Mouse (Mus musculus) adrenal gland, postnatal 36 days (tissue): ENCODE measurements around the gene Sema5a. TPM values are rescaled to one million over a fixed set of nuclear protein-coding genes. Genes with fewer than 3 reads are reported as not detected.
"Not testable (repeated sequence)": the region's sequence is repeated elsewhere in the genome, so short reads cannot be mapped to it uniquely, and the experiment has no call there.

Experiments used
- DNase-seq, 2 experiments: peaks; one replicate each; pipeline ENCODE4 v3.0.0; 2021; ENCODE audit warnings: mixed read lengths in 1 of 2
- long read RNA-seq, 2 experiments: library from polyadenylated mRNA; stranded (forward); transcript quantifications; one replicate each; pipeline ENCODE4 v2.0.0; 2021; ENCODE audit warnings: borderline sequencing depth in 2 of 2
- total RNA-seq, 2 experiments: library from RNA; stranded (reverse); gene quantifications; 2 replicates each; pipeline ENCODE4 v1.2.3; 2021

The Sema5a gene
- total RNA-seq = 10 to 100 TPM; 16.0 to 23.2 TPM
- long read RNA-seq, experiment 1, partial matches to known transcripts = 2 of 3 reads
- long read RNA-seq, experiment 1, other reads (novel, unspliced or antisense) = 1 of 3 reads
- long read RNA-seq, experiment 2 = 0 reads

DNA sequence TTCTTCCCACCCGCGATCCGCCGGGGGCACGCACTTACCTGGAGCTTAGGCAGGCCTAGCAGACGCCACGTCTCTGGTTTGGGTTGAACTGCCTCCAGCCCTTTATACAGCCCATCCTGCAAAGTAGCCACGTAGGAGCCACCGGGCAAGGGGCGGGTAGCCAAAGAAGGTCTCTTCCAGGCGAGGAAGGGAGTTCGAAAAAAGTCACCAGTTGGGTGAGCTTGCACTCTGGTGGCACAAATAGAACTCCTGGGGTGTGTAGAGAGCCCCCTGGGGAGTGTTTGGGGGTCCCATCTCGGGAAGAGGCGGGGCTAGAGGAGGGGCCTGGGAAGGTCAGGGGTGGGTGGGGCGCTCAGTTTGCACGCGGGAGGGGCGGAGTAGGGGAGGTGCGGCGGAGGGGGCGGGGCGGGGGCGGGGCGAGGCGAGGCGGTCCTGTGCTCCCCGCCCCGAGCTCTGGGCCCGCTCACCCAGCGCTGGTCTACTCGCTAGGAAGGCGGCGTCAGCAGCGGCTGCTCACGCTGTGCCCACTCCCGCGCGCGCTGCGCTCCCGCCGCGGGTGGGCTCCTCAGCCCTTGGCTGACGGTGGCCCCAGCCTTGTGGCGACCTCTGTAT is at the start of gene Sema5a:
Sema5a (plus strand) TSS at position 467 of the 612 bp plus-strand sequence.
- DNase-seq = peak; percentile 82 to 88

DNA sequence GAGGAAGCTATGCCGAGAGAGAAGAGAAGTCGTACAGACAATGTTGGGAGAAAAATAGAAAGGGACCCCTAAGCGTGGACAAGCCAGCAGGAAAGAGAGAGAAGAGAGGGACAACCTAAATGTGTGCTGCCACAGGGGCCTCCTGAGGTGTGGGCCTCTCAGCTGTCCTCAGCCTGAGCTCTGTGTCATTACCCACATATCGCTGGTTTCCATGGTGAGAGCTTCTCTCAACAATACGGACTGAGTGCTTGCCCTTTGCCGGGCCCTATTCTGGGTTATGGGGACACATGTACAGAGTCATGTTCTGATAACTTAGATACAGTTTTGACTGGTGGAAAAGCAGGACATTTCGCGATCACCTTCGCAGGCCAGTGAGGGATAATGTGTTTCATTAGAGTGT is 46.5 kb upstream of the Sema5a start:
- DNase-seq = no peak

- DNase-seq = no peak
Measured at GRCm38 (mm10) chr15:32198561-32198960, 46.0 kb upstream of the Sema5a start.

DNA sequence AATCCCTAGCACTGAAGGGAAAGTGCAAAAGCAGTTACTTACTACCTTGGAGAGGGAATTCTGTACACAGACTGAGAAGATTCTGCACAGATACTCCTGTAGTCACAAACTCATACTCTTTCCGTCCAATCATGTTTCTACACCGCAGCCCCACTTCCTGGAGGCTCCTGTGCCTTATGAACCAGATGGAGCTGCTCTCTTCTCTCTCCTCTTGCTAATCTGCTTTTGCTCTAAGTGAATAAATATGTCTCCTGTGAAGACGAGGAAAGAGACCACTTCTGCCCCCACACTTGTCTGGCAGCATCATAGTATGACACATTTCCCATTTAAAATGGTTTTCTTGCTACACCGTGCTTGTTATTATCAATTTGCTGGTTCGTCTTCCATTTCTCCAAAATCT is 41.4 kb upstream of the Sema5a start:
- no peak for DNase-seq

DNA sequence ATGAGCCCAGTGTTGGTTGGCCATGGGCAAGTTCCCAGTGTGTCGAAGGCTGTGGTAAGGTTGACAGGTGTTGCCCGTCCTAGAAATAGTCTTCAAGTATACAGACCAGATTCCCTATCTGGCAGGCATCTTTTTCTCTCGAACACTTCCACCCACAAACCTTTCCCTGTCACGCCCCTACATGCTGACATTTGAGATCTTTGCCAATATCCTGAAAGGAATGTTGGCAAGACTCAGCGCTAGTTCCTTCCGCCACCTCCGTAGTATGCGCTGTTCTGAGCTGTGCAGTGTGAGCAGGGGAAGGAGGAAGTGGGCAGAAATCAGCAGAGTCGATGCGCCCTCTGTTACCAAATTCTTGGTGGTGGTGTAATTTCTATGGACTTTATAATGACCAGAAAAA is 39.7 kb upstream of the Sema5a start:
- DNase-seq = no peak

DNA sequence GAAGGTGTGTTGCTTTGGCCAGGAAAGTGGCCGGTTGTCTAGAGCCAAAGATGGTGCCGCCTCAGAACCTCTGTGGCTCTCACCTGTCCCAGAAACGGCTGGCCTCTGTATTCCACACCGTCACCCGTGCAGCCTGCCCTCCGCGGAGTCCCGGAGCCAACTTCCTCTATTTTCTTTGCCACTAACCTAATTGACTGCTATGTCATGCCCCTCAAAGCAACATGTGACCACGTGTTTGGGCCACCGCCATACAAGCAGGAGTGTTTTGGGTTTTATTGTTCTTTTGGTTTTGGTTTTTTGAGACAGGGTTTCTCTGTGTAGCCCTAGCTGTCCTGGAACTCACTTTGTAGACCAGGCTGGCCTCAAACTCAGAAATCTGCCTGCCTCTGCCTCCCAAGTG is 29.9 kb upstream of the Sema5a start:
- not testable (repeated sequence) for DNase-seq

GRCm38 (mm10) chr15:32223028-32223427 is 21.6 kb upstream of the Sema5a start:
- no peak for DNase-seq

GRCm38 (mm10) chr15:32225394-32225793 is 19.2 kb upstream of the Sema5a start:
- DNase-seq = no peak

- DNase-seq = no peak
Measured at GRCm38 (mm10) chr15:32226381-32226780, 18.2 kb upstream of the Sema5a start.

GRCm38 (mm10) chr15:32226888-32227395 is 17.7 kb upstream of the Sema5a start:
- peak; percentile 31 to 43 for DNase-seq

GRCm38 (mm10) chr15:32230066-32230465 is 14.5 kb upstream of the Sema5a start:
- no peak for DNase-seq

DNA sequence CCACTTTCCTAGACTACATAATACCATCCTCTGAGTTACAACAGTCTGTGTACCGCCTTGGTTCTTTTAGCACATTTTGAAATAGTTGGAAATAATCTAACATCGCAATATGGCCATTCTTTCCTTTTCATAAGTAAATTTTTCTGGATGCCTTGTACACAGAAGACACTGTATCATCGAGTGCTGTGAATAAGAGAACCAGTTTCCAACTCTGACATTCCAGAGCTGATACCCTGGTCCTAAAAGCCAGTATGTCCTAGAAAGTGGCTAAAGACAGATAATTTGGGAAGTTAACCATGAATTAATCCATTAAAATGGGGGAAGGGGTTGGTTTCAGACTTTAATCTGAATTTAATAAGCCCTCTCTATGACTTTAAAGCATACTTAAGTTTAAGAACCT is 12.4 kb upstream of the Sema5a start:
- no peak for DNase-seq

DNA sequence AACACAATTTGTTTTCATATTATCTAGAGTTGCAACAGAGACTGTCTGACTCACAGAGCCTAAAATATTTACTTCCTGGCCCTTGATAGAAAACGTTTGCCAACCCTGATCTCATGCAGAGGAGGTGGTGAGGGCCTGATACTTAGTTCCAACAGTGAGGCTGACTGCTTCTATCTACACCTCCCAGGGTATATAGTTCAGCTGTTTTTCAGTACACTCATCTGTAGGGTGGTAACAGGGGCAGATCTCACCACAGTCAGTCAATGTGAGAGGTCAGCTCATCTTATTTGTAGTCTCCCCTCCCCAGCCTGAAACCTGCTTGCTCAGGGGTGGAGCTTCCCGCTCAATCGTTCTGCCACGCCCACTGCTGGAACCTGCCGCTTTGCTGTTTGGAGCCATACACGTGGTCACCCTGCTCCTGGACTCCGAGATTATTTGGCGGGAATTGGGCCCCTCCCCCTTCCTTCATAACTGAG is 11.9 kb upstream of the Sema5a start:
- DNase-seq = peak; percentile 26 to 53

GRCm38 (mm10) chr15:32233451-32233850 is 11.2 kb upstream of the Sema5a start:
- no peak for DNase-seq

DNA sequence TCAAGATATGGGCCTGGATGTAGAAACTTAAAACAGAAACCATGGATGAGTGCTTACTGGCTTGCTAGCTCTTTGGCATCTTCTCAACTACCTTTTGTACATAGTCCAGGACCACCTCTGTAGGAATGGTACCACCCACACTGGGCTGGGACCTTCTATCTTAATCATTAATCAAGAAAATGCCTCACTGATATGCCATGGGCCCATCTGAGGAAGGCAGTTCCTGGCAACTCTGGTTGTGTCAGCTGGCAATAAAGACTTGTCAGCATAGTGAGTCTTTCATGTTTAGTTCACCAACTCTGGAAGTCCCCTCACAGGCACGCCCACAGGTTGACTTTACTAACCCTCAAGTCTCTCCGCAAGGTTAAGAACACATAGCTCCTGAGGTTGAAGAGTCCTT is 5.5 kb upstream of the Sema5a start:
- no peak for DNase-seq

DNA sequence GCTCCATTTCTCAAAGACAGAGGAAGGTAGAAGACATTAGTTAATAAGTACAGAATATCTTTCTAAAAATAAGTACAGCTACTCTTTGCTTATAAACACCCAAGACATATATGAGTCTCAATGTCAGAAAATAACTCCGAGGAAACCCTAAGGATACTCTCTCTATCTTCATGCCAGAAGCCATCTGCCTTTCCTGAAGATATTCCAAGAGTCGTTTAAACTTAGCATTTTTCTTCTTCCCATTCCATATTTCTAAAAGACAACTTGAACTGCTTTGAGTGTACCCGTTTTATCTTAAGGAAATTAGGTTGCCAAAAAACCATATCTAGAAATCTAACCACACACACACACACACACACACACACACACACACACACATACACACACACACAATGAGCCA is 4.5 kb upstream of the Sema5a start:
- DNase-seq = no peak

GRCm38 (mm10) chr15:32241666-32242065 is 2.9 kb upstream of the Sema5a start:
- DNase-seq = peak in 1 of 2 experiments; percentile 37

DNA sequence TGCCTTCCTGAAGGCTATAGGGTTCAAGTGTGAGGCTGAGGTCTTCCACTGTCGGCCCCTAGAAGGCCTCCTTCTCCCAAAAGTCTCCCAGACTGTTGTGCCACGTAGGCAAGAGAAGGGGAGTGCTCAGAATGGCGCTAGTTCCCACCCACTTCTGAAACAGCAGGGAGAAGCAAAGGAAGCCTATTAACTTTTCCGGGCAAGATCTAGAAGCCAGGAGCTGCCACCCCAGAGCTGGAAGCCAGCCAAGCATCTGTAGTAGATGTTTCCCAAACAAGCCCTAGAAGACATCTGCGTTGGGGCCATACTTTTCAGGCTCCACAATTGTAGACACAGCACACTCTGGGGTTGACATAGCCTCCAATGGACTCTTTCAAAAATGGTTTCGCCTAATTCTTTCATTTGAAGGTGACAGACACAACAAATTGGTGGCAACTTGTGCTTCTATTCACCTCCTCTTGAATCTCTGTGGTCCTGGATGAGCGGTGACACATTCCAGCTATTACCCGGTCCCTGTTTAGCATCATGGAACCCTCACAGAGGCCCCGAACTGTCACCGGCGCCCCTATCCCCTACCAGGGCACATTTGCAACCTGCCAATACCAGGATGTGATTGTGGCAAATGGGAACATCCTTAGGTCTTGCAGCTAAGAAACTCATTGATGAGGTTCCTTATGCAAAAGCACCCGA is 1.4 kb upstream of the Sema5a start:
- peak; percentile 42 to 68 for DNase-seq

DNA sequence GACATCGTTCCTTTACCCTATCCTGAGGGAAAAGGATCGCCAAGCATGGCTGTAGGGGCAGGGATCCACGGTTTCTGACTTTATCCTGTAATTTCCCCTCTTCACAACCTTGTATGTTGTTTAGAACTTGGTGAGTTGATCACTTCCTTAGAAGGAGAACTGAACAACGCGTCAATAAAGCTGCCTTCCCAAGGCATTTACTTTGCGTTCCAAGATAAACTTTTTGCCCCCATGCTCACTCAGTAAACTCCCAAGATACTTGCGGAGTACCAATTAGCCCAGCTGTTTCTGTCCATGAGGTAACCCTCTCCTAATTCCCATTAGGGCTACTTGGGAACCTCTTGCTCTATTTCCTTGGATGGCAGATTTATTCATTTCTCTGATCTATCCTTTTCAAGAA is 786 bp upstream of the Sema5a start:
- DNase-seq = no peak

- peak; percentile 20 to 67 for DNase-seq
Measured at GRCm38 (mm10) chr15:32244956-32245836, 586 bp downstream of the Sema5a start.

- DNase-seq = peak; percentile 90 to 93
Measured at GRCm38 (mm10) chr15:32245837-32246670, 1.4 kb downstream of the Sema5a start.
